Mouse (Mus musculus): ENCODE measurements around the gene Fabp7. TPM values are rescaled to one million over a fixed set of nuclear protein-coding genes. Genes with fewer than 3 reads are reported as not detected.

Gene Fabp7
- polyA plus RNA-seq, 1 experiment from 2014 or later, result 12.9 TPM

GRCm38 (mm10) chr10:57783289-57784130 is 1.2 kb upstream of the Fabp7 start:
- Histone ChIP-seq H3K27ac (ENCODE audit: low read length) (no peak overlapping the region), H3K4me3 (ENCODE audit: low read depth, low read length) (no peak overlapping the region), H3K4me2 (replicated peaks; ENCODE audit: low read depth, low read length) (no peak overlapping the region), H3K27me3 (replicated peaks; ENCODE audit: insufficient read depth, low read length) (no peaks in the 10 kb centered on the region), H3K36me3 (ENCODE audit: insufficient read depth, low read length) (no peaks in the 10 kb centered on the region), H3K9me3 (ENCODE audit: low read length) (no peaks in the 10 kb centered on the region), H3K9ac (replicated peaks; ENCODE audit: low read depth) (no peak overlapping the region), H3K4me1 (ENCODE audit: insufficient read depth, low read depth, low read length) (no peaks in the 10 kb centered on the region)
- DNase-seq (ENCODE audit: low spot score) (no peak), ATAC-seq (no peak)
- TF ChIP-seq CTCF (IDR thresholded peaks at IDR 0.05), result no peak
- TF ChIP-seq EP300 (IDR thresholded peaks at IDR 0.05), result no peak
- 42% methylated on average over 13 of the region's 13 CpGs for WGBS

GRCm38 (mm10) chr10:57784131-57784875 is 378 bp upstream of the Fabp7 start:
- Histone ChIP-seq H3K4me1 (ENCODE audit: insufficient read depth, low read depth, low read length) (no peaks in the 10 kb centered on the region), H3K9ac (replicated peaks; ENCODE audit: low read depth) (no peak overlapping the region), H3K36me3 (ENCODE audit: insufficient read depth, low read length) (no peaks in the 10 kb centered on the region), H3K27me3 (replicated peaks; ENCODE audit: insufficient read depth, low read length) (no peaks in the 10 kb centered on the region), H3K9me3 (ENCODE audit: low read length) (no peaks in the 10 kb centered on the region), H3K4me2 (replicated peaks; ENCODE audit: low read depth, low read length) (no peak overlapping the region), H3K27ac (ENCODE audit: low read length) (no peak overlapping the region), H3K4me3 (ENCODE audit: low read depth, low read length) (no peak overlapping the region)
- DNase-seq (ENCODE audit: low spot score) (peak; percentile 79), ATAC-seq (peak; percentile 71)
- 16% methylated on average over 7 of the region's 7 CpGs for WGBS
- TF ChIP-seq EP300 (IDR thresholded peaks at IDR 0.05) (no peak), CTCF (IDR thresholded peaks at IDR 0.05) (no peak)

- DNase-seq (ENCODE audit: low spot score) (no peak), ATAC-seq (no peak)
- Histone ChIP-seq H3K27ac (ENCODE audit: low read length) (no peak overlapping the region), H3K9ac (replicated peaks; ENCODE audit: low read depth) (no peak overlapping the region), H3K4me3 (ENCODE audit: low read depth, low read length) (no peak overlapping the region), H3K4me1 (ENCODE audit: insufficient read depth, low read depth, low read length) (no peaks in the 10 kb centered on the region), H3K36me3 (ENCODE audit: insufficient read depth, low read length) (no peaks in the 10 kb centered on the region), H3K4me2 (replicated peaks; ENCODE audit: low read depth, low read length) (no peak overlapping the region), H3K27me3 (replicated peaks; ENCODE audit: insufficient read depth, low read length) (no peaks in the 10 kb centered on the region), H3K9me3 (ENCODE audit: low read length) (no peaks in the 10 kb centered on the region)
- 76% methylated on average over 2 of the region's 2 CpGs for WGBS
- TF ChIP-seq CTCF (IDR thresholded peaks at IDR 0.05) (no peak), EP300 (IDR thresholded peaks at IDR 0.05) (no peak)
Observed at GRCm38 (mm10) chr10:57785552-57785951, 871 bp downstream of the Fabp7 start.

GRCm38 (mm10) chr10:57792957-57793356 is 8.3 kb downstream of the Fabp7 start:
- no peak overlapping the region for H3K9ac ChIP-seq (replicated peaks; ENCODE audit: low read depth)
- H3K36me3 ChIP-seq (ENCODE audit: insufficient read depth, low read length), result no peaks in the 10 kb centered on the region
- TF ChIP-seq EP300 (IDR thresholded peaks at IDR 0.05), result no peak
- TF ChIP-seq CTCF (IDR thresholded peaks at IDR 0.05), result no peak
- no peak overlapping the region for H3K4me2 ChIP-seq (replicated peaks; ENCODE audit: low read depth, low read length)
- WGBS, result 90% methylated on average over 1 of the region's 1 CpGs
- ATAC-seq, result no peak
- H3K9me3 ChIP-seq (ENCODE audit: low read length), result no peaks in the 10 kb centered on the region
- peak; percentile 9 for DNase-seq (ENCODE audit: low spot score)
- no peak overlapping the region for H3K27ac ChIP-seq (ENCODE audit: low read length)
- no peaks in the 10 kb centered on the region for H3K27me3 ChIP-seq (replicated peaks; ENCODE audit: insufficient read depth, low read length)
- H3K4me1 ChIP-seq (ENCODE audit: insufficient read depth, low read depth, low read length), result no peaks in the 10 kb centered on the region
- H3K4me3 ChIP-seq (ENCODE audit: low read depth, low read length), result no peak overlapping the region

- no peaks in the 10 kb centered on the region for H3K4me1 ChIP-seq (ENCODE audit: insufficient read depth, low read depth, low read length)
- H3K4me3 ChIP-seq (ENCODE audit: low read depth, low read length), result peak within 1 kb of the TSS; percentile 58
- DNase-seq (ENCODE audit: low spot score), result no peak
- peak within 1 kb of the TSS; percentile 92 for H3K4me2 ChIP-seq (replicated peaks; ENCODE audit: low read depth, low read length)
- no peaks in the 10 kb centered on the region for H3K9me3 ChIP-seq (ENCODE audit: low read length)
- H3K9ac ChIP-seq (replicated peaks; ENCODE audit: low read depth), result peak within 1 kb of the TSS; percentile 63
- H3K27ac ChIP-seq (ENCODE audit: low read length), result peak within 1 kb of the TSS; percentile 92
- ATAC-seq, result no peak
- no peaks in the 10 kb centered on the region for H3K27me3 ChIP-seq (replicated peaks; ENCODE audit: insufficient read depth, low read length)
- TF ChIP-seq CTCF (IDR thresholded peaks at IDR 0.05) (no peak), EP300 (IDR thresholded peaks at IDR 0.05) (no peak)
- 58% methylated on average over 7 of the region's 7 CpGs for WGBS
- H3K36me3 ChIP-seq (ENCODE audit: insufficient read depth, low read length), result no peaks in the 10 kb centered on the region
Observed at GRCm38 (mm10) chr10:57794018-57794417, 9.3 kb downstream of the Fabp7 start, which contains the start of gene Smpdl3a. Gene Smpdl3a, plus strand, starts transcription at chr10:57794335.

Measured in lung, postnatal 0 days (tissue).